Mouse (Mus musculus): ENCODE data around the gene BC100530. TPM values are rescaled to one million over a fixed set of nuclear protein-coding genes. Genes with fewer than 3 reads are reported as not detected.
"Not testable (repeated sequence)": the region's sequence is repeated elsewhere in the genome, so short reads cannot be mapped to it uniquely, and the experiment has no call there.

BC100530 gene
- 8.6 and 11.6 TPM in 2 replicates for polyA plus RNA-seq (2015; fragmentation: Nextera tagmentation; extraction: Ambion mirVana)

DNA sequence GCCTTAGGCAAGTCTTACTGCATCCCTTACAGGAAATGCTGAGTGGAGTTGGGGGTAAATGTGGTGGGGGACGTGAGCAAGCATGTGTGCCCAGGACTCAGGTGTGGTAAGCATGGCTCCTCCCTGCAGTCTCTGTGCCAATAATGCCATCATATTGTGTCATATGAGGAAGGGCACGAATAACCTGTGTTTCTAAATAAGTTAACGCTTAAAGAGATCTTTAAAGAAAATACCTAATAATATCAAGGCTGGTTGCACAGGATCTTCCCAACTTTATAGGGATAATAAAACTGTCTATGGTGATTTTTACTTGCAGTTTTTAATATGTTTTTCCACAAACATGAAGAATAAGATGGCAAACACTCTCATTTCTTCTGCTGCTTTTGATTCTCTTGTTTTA lies at the start of gene BC100530:
BC100530 (minus strand) TSS at position 101 of the 400 bp plus-strand sequence.
- H3K4me1 ChIP-seq; H3K4me2 ChIP-seq; H3K9me3 ChIP-seq (replicated peaks); ATAC-seq (replicated peaks; ENCODE audit: low FRiP score); H3K36me3 ChIP-seq; H3K27ac ChIP-seq; H3K9ac ChIP-seq; H3K27me3 ChIP-seq; H3K4me3 ChIP-seq (replicated peaks): not testable (repeated sequence)
- 76% methylated on average over 3 of the region's 3 CpGs for WGBS

DNA sequence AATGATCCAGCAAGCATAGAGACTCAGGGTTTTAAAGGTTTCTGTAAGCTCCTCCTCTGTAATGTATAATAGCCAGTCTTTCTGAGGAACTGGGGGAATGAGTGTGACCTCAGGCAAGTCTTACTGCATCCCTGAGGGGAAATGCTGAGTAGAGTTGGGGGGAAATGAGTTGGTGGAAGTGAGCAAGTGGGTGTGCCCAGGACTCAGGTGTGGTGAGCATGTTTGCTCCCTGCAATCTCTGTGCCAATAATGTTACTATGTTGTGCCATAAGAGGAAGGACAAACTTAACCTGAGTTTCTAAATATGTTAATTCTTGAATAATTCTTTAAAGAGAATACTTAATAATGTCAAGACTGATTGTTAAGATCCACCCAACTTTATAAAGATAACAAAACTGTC lies 40.8 kb upstream of the BC100530 start, which contains the start of gene Stfa2:
Stfa2 (minus strand) TSS at position 101 of the 400 bp plus-strand sequence.
- Histone ChIP-seq H3K36me3 (no peaks in the 10 kb centered on the region), H3K9ac (no peak within 1 kb of the TSS), H3K4me2 (no peak within 1 kb of the TSS), H3K9me3 (replicated peaks) (no peaks in the 10 kb centered on the region), H3K27ac (no peak within 1 kb of the TSS), H3K4me3 (replicated peaks) (no peak within 1 kb of the TSS), H3K4me1 (no peaks in the 10 kb centered on the region), H3K27me3 (no peaks in the 10 kb centered on the region)
- no peak for ATAC-seq (replicated peaks; ENCODE audit: low FRiP score)

DNA sequence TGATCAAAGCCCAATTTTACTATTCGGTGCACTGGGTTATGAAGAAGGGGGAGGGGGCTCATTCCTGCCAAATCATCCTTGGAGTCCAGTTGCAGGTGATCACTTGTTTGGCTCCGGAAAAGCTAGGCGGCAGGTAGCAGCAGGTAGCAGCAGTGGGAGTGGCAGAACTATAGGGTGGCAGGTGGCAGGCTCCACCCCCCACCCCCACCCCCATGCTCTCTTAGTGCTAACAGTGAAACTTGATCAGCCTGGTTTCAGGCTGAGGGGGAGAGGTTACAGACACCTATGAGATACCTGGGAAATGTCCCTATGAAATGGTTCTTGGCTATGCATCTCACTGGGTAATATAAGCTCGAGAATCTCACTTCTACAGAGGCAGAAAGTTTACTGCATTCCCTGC lies 21.5 kb upstream of the BC100530 start:
- Histone ChIP-seq H3K4me1 (0 out of 2 replicates have a peak, but pooled peaks cover 3% of the 10 kb centered on the region), H3K4me2 (peak overlapping the region; percentile 28; the same call in 1 of the 2 replicates), H3K9ac (no peak overlapping the region), H3K36me3 (no peaks in the 10 kb centered on the region), H3K27ac (no peak overlapping the region), H3K4me3 (replicated peaks) (no peak overlapping the region), H3K27me3 (no peaks in the 10 kb centered on the region), H3K9me3 (replicated peaks) (no peaks in the 10 kb centered on the region)
- no peak for ATAC-seq (replicated peaks; ENCODE audit: low FRiP score)
- WGBS: 14% methylated on average over 4 of the region's 4 CpGs

DNA sequence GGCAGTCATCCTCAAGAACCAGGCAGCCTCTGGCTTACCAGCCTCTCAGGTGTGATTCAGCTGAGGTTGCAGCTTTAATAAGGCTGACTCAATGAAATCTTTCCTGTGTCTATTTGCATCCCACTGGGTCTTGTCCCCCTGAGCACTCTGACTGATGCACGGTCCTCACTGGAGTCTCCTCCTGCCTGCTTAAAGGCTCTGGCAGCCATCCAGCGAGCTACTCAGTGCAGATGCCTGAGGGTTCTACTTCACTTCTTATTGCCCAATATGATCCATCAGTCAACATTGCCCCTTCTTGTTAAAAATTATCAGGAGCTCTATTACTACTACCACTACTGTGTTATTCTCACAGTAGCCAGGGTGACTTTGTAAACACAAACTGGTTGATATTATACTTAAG lies 30.4 kb downstream of the BC100530 start:
- ATAC-seq (replicated peaks; ENCODE audit: low FRiP score): no peak
- H3K27ac ChIP-seq: no peak overlapping the region
- H3K9me3 ChIP-seq (replicated peaks): no peaks in the 10 kb centered on the region
- H3K27me3 ChIP-seq: no peaks in the 10 kb centered on the region
- no peak overlapping the region for H3K4me2 ChIP-seq
- WGBS: 63% methylated on average over 2 of the region's 2 CpGs
- H3K4me3 ChIP-seq (replicated peaks): no peak overlapping the region
- H3K4me1 ChIP-seq: no peaks in the 10 kb centered on the region
- no peaks in the 10 kb centered on the region for H3K36me3 ChIP-seq
- no peak overlapping the region for H3K9ac ChIP-seq

DNA sequence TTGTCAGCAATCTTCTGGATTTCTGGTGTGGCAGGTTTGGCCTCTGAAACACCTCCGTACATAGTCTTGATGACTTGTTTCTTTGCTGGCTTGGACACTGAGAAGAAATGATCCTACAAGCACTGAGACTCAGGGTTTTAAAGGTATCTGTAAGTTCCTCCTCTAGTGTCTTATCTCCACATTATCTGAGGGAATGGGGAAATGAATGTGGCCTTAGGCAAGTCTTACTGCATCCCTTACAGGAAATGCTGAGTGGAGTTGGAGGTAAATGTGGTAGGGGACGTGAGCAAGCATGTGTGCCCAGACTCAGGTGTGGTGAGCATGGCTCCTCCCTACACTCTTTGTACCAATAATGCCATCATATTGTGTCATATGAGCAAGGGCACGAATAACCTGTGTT lies 33.3 kb downstream of the BC100530 start, which contains the start of gene BC117090:
BC117090 (minus strand) TSS at position 101 of the 400 bp plus-strand sequence.
- Histone ChIP-seq H3K4me2 (no peak within 1 kb of the TSS), H3K36me3 (no peaks in the 10 kb centered on the region), H3K9ac (no peak within 1 kb of the TSS), H3K9me3 (replicated peaks) (no peaks in the 10 kb centered on the region), H3K4me1 (no peaks in the 10 kb centered on the region), H3K4me3 (replicated peaks) (no peak within 1 kb of the TSS), H3K27me3 (no peaks in the 10 kb centered on the region), H3K27ac (no peak within 1 kb of the TSS)
- WGBS: 70% methylated on average over 3 of the region's 3 CpGs
- ATAC-seq (replicated peaks; ENCODE audit: low FRiP score): no peak

DNA sequence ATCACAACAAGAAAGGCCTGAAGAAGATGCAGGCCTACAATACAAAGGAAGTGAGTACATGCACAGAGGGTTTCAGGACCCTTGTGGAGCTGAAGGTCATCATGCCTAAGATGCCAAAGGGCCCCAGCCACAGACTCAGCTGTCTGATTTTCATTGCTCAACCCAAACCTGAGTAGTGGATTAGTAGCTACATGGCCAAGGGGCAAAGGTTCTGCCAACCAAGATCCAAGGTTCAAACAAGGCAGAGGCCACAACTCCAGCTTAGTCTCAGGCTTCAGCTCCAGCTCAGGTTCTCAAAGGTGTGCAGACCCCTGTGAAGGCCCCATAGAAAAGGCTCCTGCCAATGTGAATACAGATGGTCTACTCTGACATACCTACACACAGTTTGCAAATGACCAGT lies 48.3 kb downstream of the BC100530 start:
- no peak overlapping the region for H3K4me3 ChIP-seq (replicated peaks)
- ATAC-seq (replicated peaks; ENCODE audit: low FRiP score): no peak
- H3K4me1 ChIP-seq: no peaks in the 10 kb centered on the region
- no peak overlapping the region for H3K27ac ChIP-seq
- no peak overlapping the region for H3K4me2 ChIP-seq
- no peaks in the 10 kb centered on the region for H3K9me3 ChIP-seq (replicated peaks)
- H3K27me3 ChIP-seq: no peaks in the 10 kb centered on the region
- no peaks in the 10 kb centered on the region for H3K36me3 ChIP-seq
- H3K9ac ChIP-seq: no peak overlapping the region

DNA sequence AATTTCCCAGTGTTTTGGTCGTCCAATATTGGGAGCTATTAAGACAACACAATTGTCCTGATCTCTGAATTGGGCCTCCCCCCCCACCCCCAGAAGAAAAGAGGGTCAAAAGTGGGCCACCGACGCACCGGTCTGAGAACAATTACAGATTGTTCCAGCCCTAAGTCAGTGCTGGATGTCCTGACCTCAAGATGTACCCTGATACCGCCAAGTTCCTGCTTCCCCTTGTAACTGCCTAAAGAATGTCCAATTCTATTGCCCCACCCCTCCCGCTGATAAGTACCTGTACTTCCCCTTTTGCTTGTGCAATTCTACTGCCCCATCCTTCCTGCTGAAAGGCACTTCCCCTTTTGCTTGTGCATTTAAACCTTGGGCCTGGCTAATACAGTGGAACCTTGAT lies 51.4 kb downstream of the BC100530 start:
- H3K36me3 ChIP-seq; H3K27ac ChIP-seq; H3K4me3 ChIP-seq (replicated peaks); H3K4me2 ChIP-seq; ATAC-seq (replicated peaks; ENCODE audit: low FRiP score); H3K4me1 ChIP-seq; H3K9ac ChIP-seq; H3K9me3 ChIP-seq (replicated peaks); H3K27me3 ChIP-seq: not testable (repeated sequence)
- WGBS: 86% methylated on average over 6 of the region's 6 CpGs

Other genes starting within 250 kb of the BC100530 start
- 0.05 and 0.14 TPM in 2 replicates for gene Csta1, start 236.5 kb downstream of the BC100530 start, polyA plus RNA-seq (2015; fragmentation: Nextera tagmentation; extraction: Ambion mirVana)
- 1.2 and 1.9 TPM in 2 replicates for gene Stfa2l1, start 210.9 kb downstream of the BC100530 start, polyA plus RNA-seq (2015; fragmentation: Nextera tagmentation; extraction: Ambion mirVana)
- 2.4 and 4.9 TPM in 2 replicates for gene Gm5483, start 183.5 kb downstream of the BC100530 start, polyA plus RNA-seq (2015; fragmentation: Nextera tagmentation; extraction: Ambion mirVana)
- not detected in 2 replicates for gene Gm5416, start 157.3 kb downstream of the BC100530 start, polyA plus RNA-seq (2015; fragmentation: Nextera tagmentation; extraction: Ambion mirVana)
- gene 2010005H15Rik, start 146.3 kb downstream of the BC100530 start, polyA plus RNA-seq (2015; fragmentation: Nextera tagmentation; extraction: Ambion mirVana): not detected in 2 replicates
- 9.0 and 11.3 TPM in 2 replicates for gene Stfa1, start 90.8 kb downstream of the BC100530 start, polyA plus RNA-seq (2015; fragmentation: Nextera tagmentation; extraction: Ambion mirVana)
- not detected in 2 replicates for gene BC117090, start 33.4 kb downstream of the BC100530 start, polyA plus RNA-seq (2015; fragmentation: Nextera tagmentation; extraction: Ambion mirVana)
- 1.3 and 1.5 TPM in 2 replicates for gene Stfa2, start 40.7 kb upstream of the BC100530 start, polyA plus RNA-seq (2015; fragmentation: Nextera tagmentation; extraction: Ambion mirVana)
- gene Stfa3, start 87.6 kb upstream of the BC100530 start, polyA plus RNA-seq (2015; fragmentation: Nextera tagmentation; extraction: Ambion mirVana): 2.4 and 3.7 TPM in 2 replicates
- gene Casr, start 194.4 kb upstream of the BC100530 start, polyA plus RNA-seq (2015; fragmentation: Nextera tagmentation; extraction: Ambion mirVana): 0.58 and 0.64 TPM in 2 replicates